Mouse (Mus musculus): Measurements from ENCODE around the gene Ift88.

DNA sequence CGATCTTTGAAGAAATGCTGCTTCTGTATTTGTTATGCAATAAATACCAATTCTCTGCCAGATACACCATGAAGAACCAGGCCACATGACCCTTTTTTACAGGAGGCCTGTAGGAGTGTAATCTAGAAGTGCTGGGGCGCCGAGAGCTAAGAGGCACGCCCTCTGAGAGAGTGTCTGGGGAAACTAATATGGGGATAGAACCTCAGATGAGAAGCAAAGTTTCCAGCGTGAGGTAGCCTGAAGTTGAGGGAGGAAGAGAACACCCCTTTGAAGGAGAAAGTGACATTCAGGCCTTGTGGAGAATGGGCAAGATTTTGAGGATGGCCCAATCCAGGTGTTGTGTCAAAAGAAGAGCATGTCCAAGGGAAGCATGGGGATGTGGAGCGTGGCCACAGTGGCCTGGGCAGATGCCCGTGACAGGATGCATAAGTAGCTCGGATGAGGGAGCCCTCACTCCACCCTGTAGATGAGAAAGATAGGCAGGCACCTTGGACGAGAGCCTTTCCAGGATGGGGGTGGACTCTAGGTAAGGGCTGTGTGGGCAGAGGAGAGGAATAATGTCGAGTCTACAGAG lies 102.3 kb downstream of the Ift88 start:
- TF ChIP-seq CTCF (IDR thresholded peaks at IDR 0.05; ENCODE audit: low read depth): no peak
- TF ChIP-seq EP300 (IDR thresholded peaks at IDR 0.05; ENCODE audit: low read depth): no peak
